Mouse (Mus musculus): ENCODE data around the gene Gimap4. TPM values are rescaled to one million over a fixed set of nuclear protein-coding genes. Genes with fewer than 3 reads are reported as not detected.

The Gimap4 gene
- polyA plus RNA-seq, 2 experiments = 9.6 to 9.8 TPM

DNA sequence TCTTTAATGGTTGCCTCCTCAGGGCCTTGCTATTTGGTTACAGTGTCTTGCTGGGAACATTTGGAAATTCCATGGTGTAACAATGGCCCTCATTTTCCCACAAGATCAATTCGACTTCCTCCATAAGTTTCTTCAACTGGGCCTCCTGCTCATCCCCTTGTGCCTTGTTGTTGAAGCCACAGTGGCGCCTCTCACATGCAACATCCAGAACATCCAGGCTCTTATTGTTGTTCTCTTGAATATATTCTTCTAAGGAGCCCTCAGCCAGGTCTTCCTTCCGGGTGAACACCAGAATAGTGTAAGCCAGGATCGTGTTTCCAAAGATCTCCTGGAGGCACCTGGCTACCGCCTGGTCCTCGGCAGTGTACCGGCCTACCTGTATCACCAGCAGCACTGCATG is 17.8 kb downstream of the Gimap4 start:
- Histone ChIP-seq H3K4me3 (replicated peaks; ENCODE audit: low read length) (no peak overlapping the region), H3K27me3 (ENCODE audit: control insufficient read depth, insufficient read depth, low read length) (no peaks in the 10 kb centered on the region), H3K4me1 (ENCODE audit: control insufficient read depth, insufficient read depth, low read length) (no peaks in the 10 kb centered on the region), H3K36me3 (ENCODE audit: control insufficient read depth, insufficient read depth, low read length) (no peaks in the 10 kb centered on the region), H3K27ac (replicated peaks; ENCODE audit: low read depth, low read length) (no peak overlapping the region), H3K9ac (ENCODE audit: low read depth, low read length, severe bottlenecking) (no peak overlapping the region), H3K4me2 (replicated peaks; ENCODE audit: low read depth, low read length, severe bottlenecking) (no peak overlapping the region), H3K9me3 (ENCODE audit: control insufficient read depth, low read length) (no peaks in the 10 kb centered on the region)
- no peak for ATAC-seq (ENCODE audit: low FRiP score, low read depth)
- no peak for TF ChIP-seq POLR2A (IDR thresholded peaks at IDR 0.05; ENCODE audit: borderline replicate concordance, extremely low read depth, insufficient read depth, insufficient read length)
- 81% methylated on average over 7 of the region's 7 CpGs for WGBS
- DNase-seq (ENCODE audit: low spot score) = no peak

DNA sequence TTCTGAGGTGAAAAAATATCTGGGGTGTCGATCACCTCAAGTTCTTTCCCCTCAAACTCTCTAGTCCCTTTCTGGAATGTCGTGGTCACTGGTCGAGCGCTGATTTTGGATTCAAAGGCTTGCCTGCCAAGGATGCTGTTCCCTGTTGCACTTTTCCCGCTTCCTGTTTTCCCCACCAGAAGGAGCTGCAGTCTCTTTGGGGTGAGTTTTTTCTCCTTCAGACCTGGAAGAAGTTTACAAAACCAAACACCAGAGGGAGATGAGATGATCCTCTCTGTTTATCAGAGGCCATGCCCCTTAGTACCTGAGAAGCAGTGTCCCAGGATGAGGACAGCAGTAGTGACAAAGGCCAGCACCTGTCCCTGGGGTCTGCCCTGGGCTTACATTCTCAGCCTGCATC is 18.3 kb downstream of the Gimap4 start:
- Histone ChIP-seq H3K4me2 (replicated peaks; ENCODE audit: low read depth, low read length, severe bottlenecking) (no peak overlapping the region), H3K9ac (ENCODE audit: low read depth, low read length, severe bottlenecking) (no peak overlapping the region), H3K27ac (replicated peaks; ENCODE audit: low read depth, low read length) (no peak overlapping the region), H3K4me1 (ENCODE audit: control insufficient read depth, insufficient read depth, low read length) (no peaks in the 10 kb centered on the region), H3K36me3 (ENCODE audit: control insufficient read depth, insufficient read depth, low read length) (no peaks in the 10 kb centered on the region), H3K9me3 (ENCODE audit: control insufficient read depth, low read length) (no peaks in the 10 kb centered on the region), H3K27me3 (ENCODE audit: control insufficient read depth, insufficient read depth, low read length) (no peaks in the 10 kb centered on the region), H3K4me3 (replicated peaks; ENCODE audit: low read length) (no peak overlapping the region)
- ATAC-seq (ENCODE audit: low FRiP score, low read depth) = no peak
- no peak for TF ChIP-seq POLR2A (IDR thresholded peaks at IDR 0.05; ENCODE audit: borderline replicate concordance, extremely low read depth, insufficient read depth, insufficient read length)
- 63% methylated on average over 5 of the region's 5 CpGs for WGBS
- DNase-seq (ENCODE audit: low spot score) = no peak

DNA sequence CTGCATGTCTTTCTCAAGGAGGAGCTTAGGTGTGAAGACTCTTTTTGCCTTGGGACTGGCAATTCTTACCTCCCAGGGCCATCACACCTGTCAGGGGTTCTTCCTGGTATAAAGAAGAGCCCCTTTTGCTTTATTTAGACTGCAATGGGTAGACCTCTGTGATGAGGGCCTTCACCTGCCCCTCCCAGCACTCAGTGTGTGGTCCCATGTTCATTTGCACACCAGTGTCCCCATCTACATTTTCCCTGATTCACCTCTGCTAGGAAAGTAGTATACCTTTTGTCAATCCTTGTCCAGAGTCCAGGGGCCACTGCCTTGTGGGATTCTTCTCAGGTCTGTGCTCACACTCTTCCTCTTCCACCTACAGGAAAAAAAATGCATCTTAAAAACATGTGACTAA is 19.8 kb downstream of the Gimap4 start:
- Histone ChIP-seq H3K9me3 (ENCODE audit: control insufficient read depth, low read length) (no peaks in the 10 kb centered on the region), H3K4me2 (replicated peaks; ENCODE audit: low read depth, low read length, severe bottlenecking) (no peak overlapping the region), H3K9ac (ENCODE audit: low read depth, low read length, severe bottlenecking) (no peak overlapping the region), H3K4me3 (replicated peaks; ENCODE audit: low read length) (no peak overlapping the region), H3K27me3 (ENCODE audit: control insufficient read depth, insufficient read depth, low read length) (no peaks in the 10 kb centered on the region), H3K27ac (replicated peaks; ENCODE audit: low read depth, low read length) (no peak overlapping the region), H3K36me3 (ENCODE audit: control insufficient read depth, insufficient read depth, low read length) (no peaks in the 10 kb centered on the region), H3K4me1 (ENCODE audit: control insufficient read depth, insufficient read depth, low read length) (no peaks in the 10 kb centered on the region)
- DNase-seq (ENCODE audit: low spot score) = no peak
- ATAC-seq (ENCODE audit: low FRiP score, low read depth) = no peak
- no peak for TF ChIP-seq POLR2A (IDR thresholded peaks at IDR 0.05; ENCODE audit: borderline replicate concordance, extremely low read depth, insufficient read depth, insufficient read length)

DNA sequence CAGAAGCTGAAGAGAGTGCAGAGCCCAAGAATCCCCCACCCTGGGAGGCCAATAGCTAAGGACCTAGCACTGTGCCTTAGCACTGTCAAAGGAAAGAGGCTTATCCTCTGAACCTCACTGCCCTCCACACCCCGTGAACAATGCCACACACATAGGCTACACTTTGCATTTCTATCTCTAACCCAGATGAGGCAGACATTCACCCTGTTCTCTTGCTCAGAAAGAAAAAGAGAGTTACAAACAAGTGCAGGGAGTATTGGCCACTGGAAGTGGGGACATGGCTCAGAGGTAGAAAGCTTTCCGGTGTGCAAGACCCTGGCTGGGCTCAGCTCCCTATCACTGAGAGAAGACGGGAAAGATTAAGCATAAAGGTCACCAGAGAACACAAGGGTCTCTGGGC is 21.8 kb downstream of the Gimap4 start:
- Histone ChIP-seq H3K4me1 (ENCODE audit: control insufficient read depth, insufficient read depth, low read length) (no peaks in the 10 kb centered on the region), H3K36me3 (ENCODE audit: control insufficient read depth, insufficient read depth, low read length) (no peaks in the 10 kb centered on the region), H3K27me3 (ENCODE audit: control insufficient read depth, insufficient read depth, low read length) (no peaks in the 10 kb centered on the region), H3K9ac (ENCODE audit: low read depth, low read length, severe bottlenecking) (no peak overlapping the region), H3K4me2 (replicated peaks; ENCODE audit: low read depth, low read length, severe bottlenecking) (no peak overlapping the region), H3K4me3 (replicated peaks; ENCODE audit: low read length) (no peak overlapping the region), H3K9me3 (ENCODE audit: control insufficient read depth, low read length) (no peaks in the 10 kb centered on the region), H3K27ac (replicated peaks; ENCODE audit: low read depth, low read length) (no peak overlapping the region)
- no peak for ATAC-seq (ENCODE audit: low FRiP score, low read depth)
- DNase-seq (ENCODE audit: low spot score) = no peak
- no peak for TF ChIP-seq POLR2A (IDR thresholded peaks at IDR 0.05; ENCODE audit: borderline replicate concordance, extremely low read depth, insufficient read depth, insufficient read length)
- 72% methylated on average over 3 of the region's 3 CpGs for WGBS

DNA sequence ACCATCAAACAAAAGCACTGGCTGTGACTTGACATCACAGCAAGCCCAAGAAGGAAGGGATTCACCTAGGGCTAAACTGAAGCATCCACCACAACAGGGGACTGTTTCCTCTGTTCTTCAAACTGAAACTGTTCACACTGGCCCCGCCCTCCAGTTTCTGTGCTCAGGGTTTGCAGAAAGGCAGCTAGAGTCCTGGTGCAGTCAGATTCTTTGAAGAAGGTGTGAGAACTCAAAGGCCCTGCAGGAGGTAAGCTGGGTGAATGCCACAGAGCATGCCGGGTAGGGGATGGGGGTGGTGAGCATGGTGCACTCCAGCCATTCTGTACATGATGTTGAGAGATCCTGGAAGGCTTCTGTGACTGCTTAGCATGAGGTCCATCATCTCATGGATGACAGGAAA is 34.1 kb downstream of the Gimap4 start, which contains the start of the genes Gm28053 and Gimap7:
TSS of gene Gm28053 (plus strand) at position 153 of the 400 bp plus-strand sequence.
TSS of gene Gimap7 (plus strand) at position 167 of the 400 bp plus-strand sequence.
- no peak for ATAC-seq (ENCODE audit: low FRiP score, low read depth)

DNA sequence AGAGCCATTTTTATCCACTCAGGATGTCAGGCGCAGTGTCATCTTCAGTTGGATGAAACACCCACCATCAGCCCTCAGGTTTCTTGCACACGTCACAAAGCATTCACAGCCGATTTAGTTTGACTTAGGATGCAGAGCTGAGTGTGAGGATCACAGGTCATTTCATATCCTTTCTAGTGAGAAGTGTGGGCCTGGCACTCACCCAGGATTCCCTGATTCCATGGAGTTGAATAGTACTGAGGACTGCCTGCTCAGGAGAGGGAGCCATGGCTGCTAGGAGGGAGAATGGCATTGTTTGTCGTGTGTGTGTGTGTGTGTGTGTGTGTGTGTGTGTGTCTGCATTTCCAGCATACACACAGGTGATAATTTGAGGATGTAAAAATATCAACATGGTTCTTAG is 36.0 kb downstream of the Gimap4 start:
- TF ChIP-seq POLR2A (IDR thresholded peaks at IDR 0.05; ENCODE audit: borderline replicate concordance, extremely low read depth, insufficient read depth, insufficient read length) = no peak
- Histone ChIP-seq H3K4me3 (replicated peaks; ENCODE audit: low read length) (no peak overlapping the region), H3K9me3 (ENCODE audit: control insufficient read depth, low read length) (no peaks in the 10 kb centered on the region), H3K4me1 (ENCODE audit: control insufficient read depth, insufficient read depth, low read length) (peaks cover 2% of the 10 kb centered on the region; the same call in 1 of the 2 replicates), H3K27ac (replicated peaks; ENCODE audit: low read depth, low read length) (no peak overlapping the region), H3K4me2 (replicated peaks; ENCODE audit: low read depth, low read length, severe bottlenecking) (no peak overlapping the region), H3K36me3 (ENCODE audit: control insufficient read depth, insufficient read depth, low read length) (no peaks in the 10 kb centered on the region), H3K27me3 (ENCODE audit: control insufficient read depth, insufficient read depth, low read length) (no peaks in the 10 kb centered on the region), H3K9ac (ENCODE audit: low read depth, low read length, severe bottlenecking) (no peak overlapping the region)
- 80% methylated on average over 4 of the region's 4 CpGs for WGBS
- ATAC-seq (ENCODE audit: low FRiP score, low read depth) = no peak
- no peak for DNase-seq (ENCODE audit: low spot score)

More for the DNA sequence above, 34.1 kb downstream of the Gimap4 start, which contains the start of the genes Gm28053 and Gimap7:
- no peak within 1 kb of the TSS for H3K9ac ChIP-seq (ENCODE audit: low read depth, low read length, severe bottlenecking)
- H3K27me3 ChIP-seq (ENCODE audit: control insufficient read depth, insufficient read depth, low read length) = no peaks in the 10 kb centered on the region
- TF ChIP-seq POLR2A (IDR thresholded peaks at IDR 0.05; ENCODE audit: borderline replicate concordance, extremely low read depth, insufficient read depth, insufficient read length) = no peak
- no peaks in the 10 kb centered on the region for H3K4me1 ChIP-seq (ENCODE audit: control insufficient read depth, insufficient read depth, low read length)
- H3K4me2 ChIP-seq (replicated peaks; ENCODE audit: low read depth, low read length, severe bottlenecking) = no peak within 1 kb of the TSS
- no peaks in the 10 kb centered on the region for H3K9me3 ChIP-seq (ENCODE audit: control insufficient read depth, low read length)
- WGBS = 47% methylated on average over 2 of the region's 2 CpGs
- H3K4me3 ChIP-seq (replicated peaks; ENCODE audit: low read length) = no peak within 1 kb of the TSS
- no peaks in the 10 kb centered on the region for H3K36me3 ChIP-seq (ENCODE audit: control insufficient read depth, insufficient read depth, low read length)
- no peak within 1 kb of the TSS for H3K27ac ChIP-seq (replicated peaks; ENCODE audit: low read depth, low read length)
- no peak for DNase-seq (ENCODE audit: low spot score)

Measured in limb, embryonic 14.5 days (tissue).